Mouse (Mus musculus) lung, postnatal 0 days (tissue): ENCODE measurements around the gene Gabrg3. TPM values are rescaled to one million over a fixed set of nuclear protein-coding genes. Genes with fewer than 3 reads are reported as not detected.

Experiments
- ATAC-seq: fragments of 200-750 bp; cut with Nextera tagmentation; 2 replicates; pipeline ENCODE4 v1.8.0; 2017; ENCODE audit warnings: moderate library complexity
- DNase-seq: peaks from one replicate; pipeline ENCODE4 v3.0.0-alpha.2; 2016; ENCODE audit warnings: low spot score
- H3K27ac ChIP-seq: fragments of 300-500 bp; sonication (generic); 2 replicates; pipeline ENCODE4 v1.5.1; 2014; ENCODE audit warnings: antibody characterized with exemption, mild to moderate bottlenecking, low read length, mixed read lengths
- H3K27me3 ChIP-seq: fragments of 300-500 bp; sonication (generic); replicated peaks from 2 replicates; pipeline ENCODE4 v1.6.1; 2014; ENCODE audit warnings: low read length, mixed read lengths; ENCODE audit not compliant: insufficient read depth
- H3K36me3 ChIP-seq: fragments of 300-500 bp; sonication (generic); 2 replicates; pipeline ENCODE4 v1.6.1; 2014; ENCODE audit warnings: low read length, mixed read lengths; ENCODE audit not compliant: insufficient read depth
- H3K4me1 ChIP-seq: fragments of 300-500 bp; sonication (generic); 2 replicates; pipeline ENCODE4 v1.6.1; 2014; ENCODE audit warnings: antibody characterized with exemption, low read depth, low read length, mixed read lengths; ENCODE audit not compliant: insufficient read depth
- H3K4me2 ChIP-seq: fragments of 300-500 bp; sonication (generic); replicated peaks from 2 replicates; pipeline ENCODE4 v1.6.1; 2014; ENCODE audit warnings: low read depth, mild to moderate bottlenecking, low read length, moderate library complexity, mixed read lengths
- H3K4me3 ChIP-seq: fragments of 300-500 bp; sonication (generic); 2 replicates; pipeline ENCODE4 v1.5.1; 2014; ENCODE audit warnings: low read depth, low read length
- H3K9ac ChIP-seq: fragments of 300-500 bp; sonication (generic); replicated peaks from 2 replicates; pipeline ENCODE4 v1.6.1; 2014; ENCODE audit warnings: low read depth, mild to moderate bottlenecking
- H3K9me3 ChIP-seq: fragments of 300-500 bp; sonication (generic); 2 replicates; pipeline ENCODE4 v1.6.1; 2016; ENCODE audit warnings: low read length, mixed read lengths
- CTCF ChIP-seq: IDR thresholded peaks from 2 replicates; pipeline ENCODE4 v1.5.1; 2016; ENCODE audit warnings: antibody characterized with exemption, mild to moderate bottlenecking
- EP300 ChIP-seq: IDR thresholded peaks from 2 replicates; pipeline ENCODE4 v1.6.1; 2016; ENCODE audit warnings: antibody characterized with exemption, mild to moderate bottlenecking, control low read depth
- WGBS: fragments of 180-500 bp; shearing (Covaris S2); extraction: QIAGEN DNeasy Blood & Tissue Kit; methylation state at CpG from one replicate; pipeline ENCODE4 v1.1.7; 2014; 5-methylcytosine and 5-hydroxymethylcytosine counted together
- polyA plus RNA-seq: library from polyadenylated mRNA; unstranded; fragments of >200 nt; fragmentation: Nextera tagmentation; extraction: Ambion mirVana; gene quantifications from 2 replicates; pipeline ENCODE4 v1.2.1, GENCODE M21; 2015

Gene Gabrg3
- polyA plus RNA-seq, 1 experiment from 2014 or later, result 0.07 TPM

DNA sequence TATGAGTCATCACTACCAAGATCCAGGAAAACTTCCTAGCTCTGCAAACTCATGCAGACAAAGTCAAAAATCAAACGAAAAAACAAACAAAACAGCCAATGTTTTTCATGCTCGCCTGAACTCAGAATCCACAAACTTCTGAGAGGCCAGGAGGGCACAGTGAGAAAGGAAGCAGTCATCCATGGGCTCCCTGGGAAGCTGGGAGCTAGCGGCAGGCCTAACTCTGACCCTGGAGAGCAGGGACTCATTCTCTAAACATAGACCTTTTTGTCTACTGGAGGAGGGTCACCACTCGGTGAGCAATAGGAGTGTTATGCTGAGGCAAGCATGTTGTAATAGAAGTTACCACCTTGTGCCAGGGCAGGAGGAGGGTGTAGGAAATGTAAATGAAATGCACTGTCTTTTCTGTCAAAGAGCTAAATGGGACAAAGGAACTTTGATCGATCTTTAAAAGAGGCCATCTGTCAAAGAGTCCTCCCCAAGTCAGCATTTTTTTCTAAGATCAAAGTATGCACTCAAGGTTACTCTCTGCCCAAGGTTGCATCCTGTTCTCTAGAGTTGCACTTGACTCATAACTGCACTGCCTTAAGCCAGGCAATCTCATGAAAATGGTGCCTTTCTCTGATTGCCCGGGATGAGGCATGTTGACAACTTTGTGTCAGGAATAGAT is 29.0 kb downstream of the Gabrg3 start:
- no peak overlapping the region for H3K4me2 ChIP-seq
- 62% methylated on average over 6 of the region's 6 CpGs for WGBS
- ATAC-seq (no peak), DNase-seq (no peak)
- no peaks in the 10 kb centered on the region for H3K36me3 ChIP-seq
- H3K27ac ChIP-seq, result no peak overlapping the region
- H3K9ac ChIP-seq, result no peak overlapping the region
- H3K27me3 ChIP-seq, result no peaks in the 10 kb centered on the region
- no peak overlapping the region for H3K4me3 ChIP-seq
- no peaks in the 10 kb centered on the region for H3K4me1 ChIP-seq
- H3K9me3 ChIP-seq, result no peaks in the 10 kb centered on the region
- TF ChIP-seq CTCF (no peak), EP300 (no peak)

- 80% methylated on average over 8 of the region's 8 CpGs for WGBS
- Histone ChIP-seq H3K4me3 (no peak overlapping the region), H3K27ac (no peak overlapping the region), H3K4me1 (no peaks in the 10 kb centered on the region), H3K9me3 (no peaks in the 10 kb centered on the region), H3K9ac (no peak overlapping the region), H3K27me3 (no peaks in the 10 kb centered on the region), H3K36me3 (no peaks in the 10 kb centered on the region), H3K4me2 (no peak overlapping the region)
- no peak for TF ChIP-seq EP300
- no peak for TF ChIP-seq CTCF
- ATAC-seq (no peak), DNase-seq (no peak)
Observed at GRCm38 (mm10) chr7:57356565-57357301, 30.3 kb downstream of the Gabrg3 start.

- Histone ChIP-seq H3K9ac (no peak overlapping the region), H3K4me1 (no peaks in the 10 kb centered on the region), H3K27ac (no peak overlapping the region), H3K4me2 (no peak overlapping the region), H3K9me3 (no peaks in the 10 kb centered on the region), H3K27me3 (no peaks in the 10 kb centered on the region), H3K36me3 (no peaks in the 10 kb centered on the region), H3K4me3 (no peak overlapping the region)
- ATAC-seq (peak; percentile 68), DNase-seq (peak; percentile 55)
- WGBS, result 56% methylated on average over 1 of the region's 1 CpGs
- TF ChIP-seq CTCF (no peak), EP300 (peak; percentile 42; the same call in 1 of the 2 replicates)
Observed at GRCm38 (mm10) chr7:57348774-57349173, 38.2 kb downstream of the Gabrg3 start.

GRCm38 (mm10) chr7:57341910-57342309 is 45.1 kb downstream of the Gabrg3 start:
- Histone ChIP-seq H3K36me3 (no peaks in the 10 kb centered on the region), H3K27me3 (no peaks in the 10 kb centered on the region), H3K4me2 (no peak overlapping the region), H3K27ac (no peak overlapping the region), H3K4me1 (no peaks in the 10 kb centered on the region), H3K9ac (no peak overlapping the region), H3K9me3 (no peaks in the 10 kb centered on the region), H3K4me3 (no peak overlapping the region)
- DNase-seq, result no peak
- no peak for TF ChIP-seq EP300
- TF ChIP-seq CTCF, result no peak
- 68% methylated on average over 8 of the region's 8 CpGs for WGBS
- no peak for ATAC-seq

- no peak overlapping the region for H3K4me3 ChIP-seq
- DNase-seq, result no peak
Observed at GRCm38 (mm10) chr7:57331211-57331610, 55.8 kb downstream of the Gabrg3 start.

GRCm38 (mm10) chr7:57330240-57330639 is 56.7 kb downstream of the Gabrg3 start:
- no peak overlapping the region for H3K9ac ChIP-seq
- H3K27me3 ChIP-seq, result no peaks in the 10 kb centered on the region
- ATAC-seq (no peak), DNase-seq (no peak)
- H3K27ac ChIP-seq, result no peak overlapping the region
- no peaks in the 10 kb centered on the region for H3K4me1 ChIP-seq
- WGBS, result 77% methylated on average over 4 of the region's 4 CpGs
- H3K36me3 ChIP-seq, result no peaks in the 10 kb centered on the region
- no peak overlapping the region for H3K4me2 ChIP-seq
- no peak overlapping the region for H3K4me3 ChIP-seq
- no peaks in the 10 kb centered on the region for H3K9me3 ChIP-seq
- no peak for TF ChIP-seq EP300
- TF ChIP-seq CTCF, result no peak

More at GRCm38 (mm10) chr7:57331211-57331610, 55.8 kb downstream of the Gabrg3 start:
- ATAC-seq, result no peak
- 62% methylated on average over 3 of the region's 3 CpGs for WGBS
- Histone ChIP-seq H3K9ac (no peak overlapping the region), H3K27me3 (no peaks in the 10 kb centered on the region), H3K4me2 (no peak overlapping the region), H3K4me1 (no peaks in the 10 kb centered on the region), H3K27ac (no peak overlapping the region), H3K9me3 (no peaks in the 10 kb centered on the region), H3K36me3 (no peaks in the 10 kb centered on the region)
- TF ChIP-seq EP300, result no peak
- TF ChIP-seq CTCF, result no peak
